Mouse (Mus musculus) forebrain, embryonic 11.5 days (tissue): ENCODE measurements around the gene Laptm4a. TPM values are rescaled to one million over a fixed set of nuclear protein-coding genes. Genes with fewer than 3 reads are reported as not detected.

Experiments used
- ATAC-seq: fragments of 200-750 bp; cut with Nextera tagmentation; replicated peaks from 2 replicates; pipeline ENCODE4 v1.8.0; 2017; ENCODE audit warnings: moderate TSS enrichment; ENCODE audit not compliant: low FRiP score
- DNase-seq: peaks from one replicate; pipeline ENCODE4 v3.0.0-alpha.2; 2017; ENCODE audit warnings: low spot score
- H3K27ac ChIP-seq: fragments of 300-500 bp; sonication (generic); 2 replicates; pipeline ENCODE4 v1.5.1; 2014; ENCODE audit warnings: low read depth, low read length
- H3K27me3 ChIP-seq: fragments of 300-500 bp; sonication (generic); 2 replicates; pipeline ENCODE4 v1.6.1; 2014; ENCODE audit warnings: mild to moderate bottlenecking, low read length, mixed read lengths; ENCODE audit not compliant: control insufficient read depth, insufficient read depth
- H3K36me3 ChIP-seq: fragments of 300-500 bp; sonication (generic); 2 replicates; pipeline ENCODE4 v1.6.1; 2014; ENCODE audit warnings: mild to moderate bottlenecking, low read length, moderate library complexity, mixed read lengths; ENCODE audit not compliant: control insufficient read depth, insufficient read depth
- H3K4me1 ChIP-seq: fragments of 300-500 bp; sonication (generic); replicated peaks from 2 replicates; pipeline ENCODE4 v1.6.1; 2014; ENCODE audit warnings: low read length, mixed read lengths; ENCODE audit not compliant: control insufficient read depth, insufficient read depth
- H3K4me2 ChIP-seq: fragments of 300-500 bp; sonication (generic); 2 replicates; pipeline ENCODE4 v1.6.1; 2014; ENCODE audit warnings: low read depth, mild to moderate bottlenecking, low read length, moderate library complexity, mixed read lengths; ENCODE audit not compliant: severe bottlenecking
- H3K4me3 ChIP-seq: fragments of 300-500 bp; sonication (generic); 2 replicates; pipeline ENCODE4 v1.5.1; 2014; ENCODE audit warnings: low read depth, low read length
- H3K9ac ChIP-seq: fragments of 300-500 bp; sonication (generic); 2 replicates; pipeline ENCODE4 v1.6.1; 2014; ENCODE audit warnings: low read length
- H3K9me3 ChIP-seq: fragments of 300-500 bp; sonication (generic); 2 replicates; pipeline ENCODE4 v1.6.1; 2016; ENCODE audit warnings: low read length, mixed read lengths; ENCODE audit not compliant: control insufficient read depth
- WGBS: fragments of 180-500 bp; shearing (Covaris S2); extraction: QIAGEN DNeasy Blood & Tissue Kit; methylation state at CpG from one replicate; pipeline ENCODE4 v1.1.7; 2014; 5-methylcytosine and 5-hydroxymethylcytosine counted together
- polyA plus RNA-seq: library from polyadenylated mRNA; unstranded; fragments of >200 nt; fragmentation: Nextera tagmentation; extraction: Ambion mirVana; gene quantifications from 2 replicates; pipeline ENCODE4 v1.2.1, GENCODE M21; 2014

The Laptm4a gene
- polyA plus RNA-seq, 1 experiment from 2014 or later: 196 TPM

GRCm38 (mm10) chr12:8900107-8900698 lies 21.3 kb upstream of the Laptm4a start:
- H3K9ac ChIP-seq: no peak overlapping the region
- no peaks in the 10 kb centered on the region for H3K27me3 ChIP-seq
- no peak overlapping the region for H3K27ac ChIP-seq
- WGBS: 18% methylated on average over 4 of the region's 4 CpGs
- H3K4me1 ChIP-seq: peaks cover 4% of the 10 kb centered on the region; the same call in 1 of the 2 replicates
- ATAC-seq: no peak
- no peaks in the 10 kb centered on the region for H3K36me3 ChIP-seq
- no peak overlapping the region for H3K4me3 ChIP-seq
- no peak overlapping the region for H3K4me2 ChIP-seq
- no peaks in the 10 kb centered on the region for H3K9me3 ChIP-seq
- no peak for DNase-seq

GRCm38 (mm10) chr12:8900919-8901663 lies 20.4 kb upstream of the Laptm4a start:
- ATAC-seq: no peak
- H3K9me3 ChIP-seq: no peaks in the 10 kb centered on the region
- WGBS: 72% methylated on average over 5 of the region's 5 CpGs
- H3K9ac ChIP-seq: no peak overlapping the region
- peaks cover 4% of the 10 kb centered on the region; the same call in 1 of the 2 replicates for H3K4me1 ChIP-seq
- H3K36me3 ChIP-seq: no peaks in the 10 kb centered on the region
- H3K27ac ChIP-seq: no peak overlapping the region
- no peak for DNase-seq
- no peak overlapping the region for H3K4me3 ChIP-seq
- H3K27me3 ChIP-seq: no peaks in the 10 kb centered on the region
- H3K4me2 ChIP-seq: no peak overlapping the region

- ATAC-seq (no peak), DNase-seq (no peak)
- H3K9me3 ChIP-seq: no peaks in the 10 kb centered on the region
- H3K4me2 ChIP-seq: no peak overlapping the region
- H3K9ac ChIP-seq: no peak overlapping the region
- H3K4me1 ChIP-seq: peaks cover 4% of the 10 kb centered on the region; the same call in 1 of the 2 replicates
- H3K27me3 ChIP-seq: no peaks in the 10 kb centered on the region
- H3K4me3 ChIP-seq: no peak overlapping the region
- H3K36me3 ChIP-seq: no peaks in the 10 kb centered on the region
- no peak overlapping the region for H3K27ac ChIP-seq
- WGBS: 14% methylated on average over 2 of the region's 2 CpGs
Measured at GRCm38 (mm10) chr12:8901934-8902333, 19.5 kb upstream of the Laptm4a start.

GRCm38 (mm10) chr12:8902479-8902878 lies 19.0 kb upstream of the Laptm4a start:
- no peaks in the 10 kb centered on the region for H3K27me3 ChIP-seq
- ATAC-seq (0 out of 2 replicates have a peak, but pooled peaks have one; percentile 36), DNase-seq (no peak)
- no peak overlapping the region for H3K4me2 ChIP-seq
- H3K4me3 ChIP-seq: no peak overlapping the region
- H3K9ac ChIP-seq: no peak overlapping the region
- peaks cover 4% of the 10 kb centered on the region; the same call in 1 of the 2 replicates for H3K4me1 ChIP-seq
- 40% methylated on average over 3 of the region's 3 CpGs for WGBS
- no peaks in the 10 kb centered on the region for H3K9me3 ChIP-seq
- no peaks in the 10 kb centered on the region for H3K36me3 ChIP-seq
- no peak overlapping the region for H3K27ac ChIP-seq

GRCm38 (mm10) chr12:8912860-8913685 lies 8.4 kb upstream of the Laptm4a start:
- Histone ChIP-seq H3K4me2 (no peak overlapping the region), H3K9ac (peak overlapping the region; percentile 49; the same call in 1 of the 2 replicates), H3K27ac (peak overlapping the region; percentile 46), H3K4me3 (no peak overlapping the region), H3K36me3 (no peaks in the 10 kb centered on the region), H3K9me3 (no peaks in the 10 kb centered on the region), H3K27me3 (no peaks in the 10 kb centered on the region), H3K4me1 (peaks cover 6% of the 10 kb centered on the region; the same call in 1 of the 2 replicates)
- peak; percentile 71 for ATAC-seq
- peak; percentile 64 for DNase-seq
- 10% methylated on average over 16 of the region's 16 CpGs for WGBS

- no peaks in the 10 kb centered on the region for H3K27me3 ChIP-seq
- H3K4me2 ChIP-seq: no peak overlapping the region
- H3K27ac ChIP-seq: peak overlapping the region; percentile 37; the same call in 1 of the 2 replicates
- peaks cover 6% of the 10 kb centered on the region; the same call in 1 of the 2 replicates for H3K4me1 ChIP-seq
- H3K9ac ChIP-seq: no peak overlapping the region
- no peaks in the 10 kb centered on the region for H3K36me3 ChIP-seq
- no peaks in the 10 kb centered on the region for H3K9me3 ChIP-seq
- ATAC-seq (no peak), DNase-seq (no peak)
- 57% methylated on average over 9 of the region's 9 CpGs for WGBS
- H3K4me3 ChIP-seq: no peak overlapping the region
Measured at GRCm38 (mm10) chr12:8913701-8914340, 7.6 kb upstream of the Laptm4a start.

GRCm38 (mm10) chr12:8916378-8916777 lies 5.1 kb upstream of the Laptm4a start:
- no peak overlapping the region for H3K4me3 ChIP-seq
- no peak overlapping the region for H3K27ac ChIP-seq
- H3K4me2 ChIP-seq: no peak overlapping the region
- H3K4me1 ChIP-seq: peaks cover 6% of the 10 kb centered on the region; the same call in 1 of the 2 replicates
- 48% methylated on average over 5 of the region's 5 CpGs for WGBS
- no peaks in the 10 kb centered on the region for H3K9me3 ChIP-seq
- no peaks in the 10 kb centered on the region for H3K27me3 ChIP-seq
- no peak for ATAC-seq
- no peak overlapping the region for H3K9ac ChIP-seq
- no peak for DNase-seq
- no peaks in the 10 kb centered on the region for H3K36me3 ChIP-seq

- H3K4me3 ChIP-seq: no peak overlapping the region
- H3K27ac ChIP-seq: no peak overlapping the region
- DNase-seq: no peak
- H3K27me3 ChIP-seq: no peaks in the 10 kb centered on the region
- H3K4me1 ChIP-seq: no peaks in the 10 kb centered on the region; the same call in 1 of the 2 replicates
- H3K9ac ChIP-seq: no peak overlapping the region
- no peaks in the 10 kb centered on the region; the same call in 1 of the 2 replicates for H3K36me3 ChIP-seq
- H3K4me2 ChIP-seq: no peak overlapping the region
- H3K9me3 ChIP-seq: no peaks in the 10 kb centered on the region
- WGBS: 88% methylated on average over 3 of the region's 3 CpGs
- ATAC-seq: no peak
Measured at GRCm38 (mm10) chr12:8919231-8919630, 2.2 kb upstream of the Laptm4a start.
